Mouse (Mus musculus): ENCODE measurements around the gene Rac1.

GRCm38 (mm10) chr5:143503740-143504139, 24.1 kb downstream of the Rac1 start:
- TF ChIP-seq CTCF (IDR thresholded peaks at IDR 0.05; ENCODE audit: borderline replicate concordance, insufficient read depth, low read depth, low read length), result no peak
- TF ChIP-seq POLR2A (IDR thresholded peaks at IDR 0.05; ENCODE audit: borderline replicate concordance, insufficient read depth, low read length), result no peak
